Mouse (Mus musculus) forebrain, embryonic 16.5 days (tissue): ENCODE data around the gene Acsbg1. TPM values are rescaled to one million over a fixed set of nuclear protein-coding genes. Genes with fewer than 3 reads are reported as not detected.
"Not testable (repeated sequence)": the region's sequence is repeated elsewhere in the genome, so short reads cannot be mapped to it uniquely, and the experiment has no call there.

Experiments
- ATAC-seq: fragments of 200-750 bp; cut with Nextera tagmentation; 2 replicates; pipeline ENCODE4 v1.8.0; 2017; ENCODE audit warnings: mild to moderate bottlenecking, moderate library complexity
- H3K27ac ChIP-seq: fragments of 300-500 bp; sonication (generic); 2 replicates; pipeline ENCODE4 v1.5.1; 2014; ENCODE audit warnings: low read length, control low read depth
- H3K27me3 ChIP-seq: fragments of 300-500 bp; sonication (generic); replicated peaks from 2 replicates; pipeline ENCODE4 v1.6.1; 2014; ENCODE audit warnings: low read length; ENCODE audit not compliant: control insufficient read depth, insufficient read depth
- H3K36me3 ChIP-seq: fragments of 300-500 bp; sonication (generic); 2 replicates; pipeline ENCODE4 v1.6.1; 2014; ENCODE audit not compliant: control insufficient read depth, insufficient read depth
- H3K4me1 ChIP-seq: fragments of 300-500 bp; sonication (generic); replicated peaks from 2 replicates; pipeline ENCODE4 v1.6.1; 2014; ENCODE audit warnings: low read length; ENCODE audit not compliant: control insufficient read depth, insufficient read depth
- H3K4me2 ChIP-seq: fragments of 300-500 bp; sonication (generic); 2 replicates; pipeline ENCODE4 v1.6.1; 2014; ENCODE audit warnings: mild to moderate bottlenecking, low read length, control low read depth
- H3K4me3 ChIP-seq: fragments of 300-500 bp; sonication (generic); replicated peaks from 2 replicates; pipeline ENCODE4 v1.5.1; 2014; ENCODE audit warnings: mild to moderate bottlenecking, low read length, control low read depth
- H3K9ac ChIP-seq: fragments of 300-500 bp; sonication (generic); replicated peaks from 2 replicates; pipeline ENCODE4 v1.6.1; 2014; ENCODE audit warnings: low read depth, low read length, control low read depth
- H3K9me3 ChIP-seq: fragments of 300-500 bp; sonication (generic); 2 replicates; pipeline ENCODE4 v1.6.1; 2016; ENCODE audit warnings: low read length; ENCODE audit not compliant: control insufficient read depth
- WGBS: fragments of 180-500 bp; shearing (Covaris S2); extraction: QIAGEN DNeasy Blood & Tissue Kit; methylation state at CpG from one replicate; pipeline ENCODE4 v1.1.7; 2014; 5-methylcytosine and 5-hydroxymethylcytosine counted together
- polyA plus RNA-seq: library from polyadenylated mRNA; unstranded; fragments of >200 nt; fragmentation: Nextera tagmentation; extraction: Ambion mirVana; gene quantifications from 2 replicates; pipeline ENCODE4 v1.2.1, GENCODE M21; 2015

Acsbg1 gene
- polyA plus RNA-seq, 1 experiment from 2014 or later: 19.5 TPM

- Histone ChIP-seq H3K36me3 (peaks cover 29% of the 10 kb centered on the region), H3K4me1 (no peaks in the 10 kb centered on the region), H3K27ac (no peak overlapping the region), H3K9ac (no peak overlapping the region), H3K27me3 (no peaks in the 10 kb centered on the region), H3K9me3 (no peaks in the 10 kb centered on the region), H3K4me2 (no peak overlapping the region), H3K4me3 (no peak overlapping the region)
- no peak for ATAC-seq
- 79% methylated on average over 5 of the region's 5 CpGs for WGBS
Observed at GRCm38 (mm10) chr9:54604131-54604654, 57.5 kb downstream of the Acsbg1 start.

DNA sequence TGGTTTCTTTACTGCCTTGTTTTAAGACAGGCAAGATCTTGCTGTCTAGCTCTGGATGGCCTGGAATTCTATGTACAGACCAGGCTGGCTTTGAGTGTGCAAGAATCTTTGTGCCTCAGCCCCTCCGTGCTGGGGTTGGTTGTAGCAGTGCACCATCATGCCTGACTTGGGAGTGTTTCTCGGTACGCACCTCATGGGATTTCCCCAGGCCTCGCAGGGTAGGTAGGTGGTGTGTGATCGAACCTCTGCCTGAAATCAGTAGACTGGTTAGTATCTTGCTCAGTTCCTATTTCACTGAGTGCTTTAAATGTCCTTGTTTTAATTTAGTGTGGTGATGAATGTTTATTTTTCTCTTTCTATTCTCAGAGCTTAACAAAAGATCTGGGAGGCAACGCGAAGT, 58.8 kb downstream of the Acsbg1 start:
- ATAC-seq: no peak
- no peak overlapping the region for H3K27ac ChIP-seq
- peaks cover 35% of the 10 kb centered on the region for H3K36me3 ChIP-seq
- H3K9ac ChIP-seq: no peak overlapping the region
- H3K4me3 ChIP-seq: no peak overlapping the region
- WGBS: 59% methylated on average over 7 of the region's 7 CpGs
- H3K4me1 ChIP-seq: no peaks in the 10 kb centered on the region
- no peak overlapping the region for H3K4me2 ChIP-seq
- no peaks in the 10 kb centered on the region for H3K27me3 ChIP-seq
- H3K9me3 ChIP-seq: no peaks in the 10 kb centered on the region

GRCm38 (mm10) chr9:54602386-54602785, 59.3 kb downstream of the Acsbg1 start:
- Histone ChIP-seq H3K27ac (no peak overlapping the region), H3K9ac (no peak overlapping the region), H3K9me3 (no peaks in the 10 kb centered on the region), H3K4me3 (no peak overlapping the region), H3K4me1 (no peaks in the 10 kb centered on the region), H3K4me2 (no peak overlapping the region), H3K27me3 (no peaks in the 10 kb centered on the region), H3K36me3 (peaks cover 35% of the 10 kb centered on the region)
- WGBS: 70% methylated on average over 2 of the region's 2 CpGs
- ATAC-seq: no peak

DNA sequence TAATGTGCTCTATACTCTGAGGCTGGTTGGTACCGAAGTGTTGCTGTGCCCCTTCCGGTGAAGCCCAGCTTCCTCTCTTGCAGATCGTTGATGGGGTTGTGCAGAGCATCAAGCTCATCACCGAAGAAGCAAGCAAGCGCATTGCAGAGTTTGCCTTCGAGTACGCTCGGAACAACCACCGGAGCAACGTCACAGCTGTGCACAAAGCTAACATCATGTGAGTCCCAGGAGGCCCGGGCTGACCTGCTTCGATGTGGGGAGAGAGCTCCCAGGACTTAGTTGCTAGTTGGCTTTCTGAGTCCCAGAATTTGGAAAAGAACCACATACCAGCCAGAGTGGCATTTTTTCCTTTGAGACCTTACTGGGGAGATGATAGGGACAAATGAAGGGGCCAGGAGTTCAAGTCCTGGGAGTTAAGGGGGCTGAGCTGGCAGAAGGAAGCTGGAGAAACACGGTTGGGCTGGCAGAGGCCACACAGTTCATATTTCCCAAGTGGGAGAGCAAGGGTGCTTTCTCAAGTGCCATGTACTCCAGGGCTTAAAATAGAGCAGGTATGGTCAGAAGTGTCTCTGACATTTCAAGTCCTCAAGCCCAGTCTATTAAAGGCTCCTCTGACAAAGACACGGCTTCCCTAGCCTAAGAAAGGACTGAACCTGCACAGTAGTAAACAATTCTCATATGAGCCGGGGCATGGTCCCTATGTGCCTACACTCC, 64.8 kb downstream of the Acsbg1 start:
- WGBS: 94% methylated on average over 15 of the region's 15 CpGs
- H3K4me1 ChIP-seq: no peaks in the 10 kb centered on the region

DNA sequence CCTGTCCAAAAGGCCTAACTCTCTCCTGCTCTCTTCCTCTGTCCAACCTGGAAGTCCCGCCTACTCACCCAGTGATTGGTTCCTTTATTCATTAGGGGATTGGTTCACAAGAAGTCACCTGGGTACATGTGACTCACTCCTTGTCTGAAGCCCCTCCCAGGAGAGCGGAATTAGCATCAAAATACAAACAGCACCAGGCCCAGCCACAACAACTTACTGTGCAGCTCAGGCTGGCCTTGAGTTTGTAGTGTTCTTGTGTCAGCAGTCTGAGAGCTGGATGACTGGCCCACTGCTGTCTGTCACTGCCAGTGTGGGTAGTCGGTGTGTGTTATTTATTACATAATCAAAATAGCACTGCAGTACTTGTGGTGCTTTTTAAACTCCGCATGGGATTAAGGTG, 68.0 kb downstream of the Acsbg1 start:
- ATAC-seq, H3K4me2 ChIP-seq, H3K27me3 ChIP-seq, H3K9ac ChIP-seq, H3K4me3 ChIP-seq, H3K27ac ChIP-seq, H3K4me1 ChIP-seq, H3K9me3 ChIP-seq: not testable (repeated sequence)
- peaks cover 38% of the 10 kb centered on the region for H3K36me3 ChIP-seq
- 70% methylated on average over 4 of the region's 4 CpGs for WGBS

More for the DNA sequence above, 64.8 kb downstream of the Acsbg1 start:
- H3K9ac ChIP-seq: no peak overlapping the region
- H3K9me3 ChIP-seq: no peaks in the 10 kb centered on the region
- no peak overlapping the region for H3K4me2 ChIP-seq
- no peak overlapping the region for H3K27ac ChIP-seq
- no peaks in the 10 kb centered on the region for H3K27me3 ChIP-seq
- no peak overlapping the region for H3K4me3 ChIP-seq
- H3K36me3 ChIP-seq: peaks cover 55% of the 10 kb centered on the region
- ATAC-seq: no peak

GRCm38 (mm10) chr9:54587863-54588262, 73.8 kb downstream of the Acsbg1 start:
- Histone ChIP-seq H3K4me1 (peaks cover 21% of the 10 kb centered on the region), H3K27me3 (no peaks in the 10 kb centered on the region), H3K36me3 (peaks cover 8% of the 10 kb centered on the region), H3K4me2 (peak overlapping the region; percentile 83), H3K9ac (no peak overlapping the region), H3K27ac (no peak overlapping the region), H3K4me3 (no peak overlapping the region), H3K9me3 (no peaks in the 10 kb centered on the region)
- 57% methylated on average over 4 of the region's 4 CpGs for WGBS
- ATAC-seq: no peak

DNA sequence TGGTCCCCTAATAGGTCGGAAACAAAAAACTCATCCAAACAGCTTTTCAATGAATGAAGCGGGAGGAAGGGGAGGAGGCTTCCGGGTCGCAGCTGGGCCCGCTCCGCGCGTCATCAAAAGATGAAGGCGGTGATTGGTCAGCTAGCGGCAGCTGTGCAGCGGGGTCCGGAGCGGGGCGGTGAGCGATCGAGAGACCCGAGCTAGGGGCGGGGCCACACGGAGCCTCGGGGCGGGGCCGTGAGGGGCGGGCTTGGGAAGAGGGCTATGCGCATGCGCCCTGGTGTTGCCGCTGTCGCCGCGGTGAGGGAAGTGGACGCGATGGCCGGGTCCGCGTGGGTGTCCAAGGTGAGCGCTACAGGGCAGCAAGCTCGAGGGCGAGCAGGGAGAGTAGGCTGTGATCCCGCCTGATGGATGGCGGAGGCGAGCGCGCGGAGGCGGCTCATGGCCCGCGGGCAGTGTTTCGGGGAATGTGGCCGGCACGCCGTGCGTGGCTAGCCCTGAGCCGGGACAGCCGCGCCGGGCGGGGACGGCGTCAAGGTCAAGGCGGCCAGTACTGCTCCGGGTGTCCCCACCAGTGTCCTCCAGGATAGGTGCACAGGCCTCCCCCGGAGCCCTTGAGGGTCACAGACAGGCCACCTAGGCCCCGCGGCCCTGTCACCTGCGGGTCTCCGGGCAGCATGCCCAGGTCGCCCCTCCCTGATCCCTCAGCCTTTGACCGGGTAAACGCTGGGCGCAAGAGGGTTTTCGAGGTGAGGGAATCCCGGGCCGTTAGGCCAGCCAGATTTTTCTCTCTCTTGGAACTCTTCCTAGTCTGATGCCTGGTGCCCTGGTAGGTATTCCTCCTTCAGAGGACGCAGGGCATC, 75.2 kb downstream of the Acsbg1 start, which contains the start of gene Idh3a:
Gene Idh3a, plus strand, starts transcription at position 136 of the 863 bp plus-strand sequence.
- Histone ChIP-seq H3K4me1 (peaks cover 21% of the 10 kb centered on the region), H3K9me3 (no peaks in the 10 kb centered on the region), H3K27ac (peak within 1 kb of the TSS; percentile 53), H3K4me2 (peak within 1 kb of the TSS; percentile 83), H3K9ac (peak within 1 kb of the TSS; percentile 90), H3K27me3 (no peaks in the 10 kb centered on the region), H3K36me3 (0 out of 2 replicates have a peak, but pooled peaks cover 2% of the 10 kb centered on the region), H3K4me3 (peak within 1 kb of the TSS; percentile 53)
- WGBS: 0% methylated on average over 73 of the region's 73 CpGs
- ATAC-seq: peak; percentile 99

DNA sequence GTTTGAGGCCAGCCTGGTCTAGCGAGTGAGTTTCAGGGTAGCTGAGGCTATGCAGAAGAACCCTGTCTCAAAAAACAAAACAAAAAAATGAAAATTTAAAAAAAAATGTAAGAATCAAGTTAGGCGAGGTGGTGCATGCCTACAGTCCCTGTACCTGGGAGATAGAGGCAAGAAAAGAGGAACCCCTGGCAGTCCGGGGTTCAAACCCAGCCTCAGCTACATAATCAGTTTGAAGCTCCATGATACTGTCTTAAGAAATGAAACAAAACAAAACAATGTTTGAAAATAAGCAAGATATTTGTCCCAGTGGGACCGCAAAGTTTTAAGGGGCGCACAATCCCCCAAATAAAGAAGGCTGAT, 75.9 kb downstream of the Acsbg1 start:
- Histone ChIP-seq H3K9ac (peak overlapping the region; percentile 38), H3K4me3 (peak overlapping the region; percentile 53), H3K9me3 (no peaks in the 10 kb centered on the region), H3K27me3 (no peaks in the 10 kb centered on the region), H3K36me3 (0 out of 2 replicates have a peak, but pooled peaks cover 2% of the 10 kb centered on the region), H3K4me1 (peaks cover 21% of the 10 kb centered on the region), H3K27ac (peak overlapping the region; percentile 53), H3K4me2 (peak overlapping the region; percentile 83)
- peak; percentile 8 for ATAC-seq
- 32% methylated on average over 5 of the region's 5 CpGs for WGBS

DNA sequence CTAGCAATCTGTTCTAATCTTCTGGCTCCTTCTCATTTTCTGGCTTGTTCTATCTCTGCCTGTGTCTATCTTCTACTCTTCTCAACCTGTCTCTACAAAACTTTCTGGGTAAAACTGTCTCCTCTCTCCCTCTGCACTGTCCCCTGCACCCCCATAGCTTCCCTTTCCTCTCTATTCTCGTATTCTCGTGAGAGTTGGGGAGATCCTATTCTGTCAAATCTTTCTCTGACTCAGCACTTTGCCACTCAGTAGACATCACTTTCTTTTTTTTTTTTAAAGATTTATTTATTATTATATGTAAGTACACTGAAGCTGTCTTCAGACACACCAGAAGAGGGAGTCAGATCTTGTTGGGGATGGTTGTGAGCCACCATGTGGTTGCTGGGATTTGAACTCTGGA, 77.5 kb downstream of the Acsbg1 start:
- not testable (repeated sequence) for H3K27ac ChIP-seq, ATAC-seq

More for the DNA sequence above, 77.5 kb downstream of the Acsbg1 start:
- WGBS: 86% methylated on average over 2 of the region's 2 CpGs
- H3K36me3 ChIP-seq, H3K27me3 ChIP-seq, H3K9ac ChIP-seq, H3K4me2 ChIP-seq, H3K9me3 ChIP-seq, H3K4me3 ChIP-seq: not testable (repeated sequence)
- peaks cover 21% of the 10 kb centered on the region for H3K4me1 ChIP-seq
